Mouse (Mus musculus): ENCODE measurements around the gene Adm. TPM values are rescaled to one million over a fixed set of nuclear protein-coding genes. Genes with fewer than 3 reads are reported as not detected.
A peak's percentile ranks its signal among the peaks of the same experiment; 100 is the strongest.
"Not testable (repeated sequence)": the region's sequence is repeated elsewhere in the genome, so short reads cannot be mapped to it uniquely, and the experiment has no call there.

The Adm gene
- polyA plus RNA-seq (2012; rRNA removed) = 3.2 and 3.3 TPM in 2 replicates

- peak in 1 of 2 experiments; percentile 55 for DNase-seq (ENCODE audit: extremely low spot score in 1 of 2, low spot score in 1 of 2)
Measured at GRCm38 (mm10) chr7:110627486-110628272, at the start of gene Adm. Gene Adm, plus strand, starts transcription at chr7:110627661.

GRCm38 (mm10) chr7:110583705-110584104, 43.8 kb upstream of the Adm start:
- DNase-seq (ENCODE audit: extremely low spot score in 1 of 2, low spot score in 1 of 2) = no peak

DNA sequence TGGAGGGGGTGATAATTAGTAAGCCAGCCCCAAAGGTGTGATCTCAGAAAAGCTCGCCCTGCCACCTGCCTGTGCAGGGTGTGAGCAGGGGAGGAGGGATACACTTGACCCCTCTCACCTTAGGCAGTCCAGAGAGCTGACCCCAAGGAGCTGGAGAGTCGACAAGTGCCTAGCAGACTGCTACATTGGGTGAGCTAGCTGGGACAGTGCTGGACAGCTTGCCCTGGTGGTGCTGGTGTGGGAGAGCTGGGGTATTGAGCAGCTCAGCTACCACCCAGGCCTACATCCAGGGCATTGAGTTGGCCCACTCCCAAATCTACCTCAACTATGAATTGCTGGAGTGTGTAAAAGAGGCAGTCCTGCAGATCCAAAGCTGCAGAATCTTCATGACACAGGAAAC, 43.3 kb upstream of the Adm start:
- DNase-seq (ENCODE audit: extremely low spot score in 1 of 2, low spot score in 1 of 2) = no peak

GRCm38 (mm10) chr7:110585250-110585649, 42.2 kb upstream of the Adm start:
- DNase-seq (ENCODE audit: extremely low spot score in 1 of 2, low spot score in 1 of 2) = no peak

- DNase-seq (ENCODE audit: extremely low spot score in 1 of 2, low spot score in 1 of 2) = no peak
Measured at GRCm38 (mm10) chr7:110587721-110588120, 39.7 kb upstream of the Adm start.

DNA sequence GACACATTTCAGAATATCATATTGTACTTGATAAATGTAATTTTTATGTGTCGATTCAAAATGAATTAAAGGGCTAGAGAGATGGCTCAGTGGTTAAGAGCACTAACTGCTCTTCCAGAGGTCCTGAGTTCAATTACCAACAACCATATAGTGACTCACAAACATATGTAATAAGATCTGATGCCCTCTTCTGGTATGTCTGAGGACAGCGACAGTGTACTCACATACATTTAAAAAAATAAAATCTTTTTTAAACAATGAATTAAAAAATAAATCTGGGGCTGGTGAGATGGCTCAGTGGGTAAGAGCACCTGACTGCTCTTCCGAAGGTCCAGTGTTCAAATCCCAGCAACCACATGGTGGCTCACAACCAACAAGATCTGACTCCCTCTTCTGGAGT, 33.5 kb upstream of the Adm start:
- not testable (repeated sequence) for DNase-seq (ENCODE audit: extremely low spot score in 1 of 2, low spot score in 1 of 2)

GRCm38 (mm10) chr7:110597141-110597540, 30.3 kb upstream of the Adm start:
- no peak for DNase-seq (ENCODE audit: extremely low spot score in 1 of 2, low spot score in 1 of 2)

GRCm38 (mm10) chr7:110605476-110605875, 22.0 kb upstream of the Adm start:
- DNase-seq (ENCODE audit: extremely low spot score in 1 of 2, low spot score in 1 of 2) = no peak

- DNase-seq (ENCODE audit: extremely low spot score in 1 of 2, low spot score in 1 of 2) = no peak
Measured at GRCm38 (mm10) chr7:110606906-110607305, 20.6 kb upstream of the Adm start.

GRCm38 (mm10) chr7:110613381-110614132, 13.9 kb upstream of the Adm start:
- DNase-seq (ENCODE audit: extremely low spot score in 1 of 2, low spot score in 1 of 2) = no peak

GRCm38 (mm10) chr7:110614133-110615063, 13.1 kb upstream of the Adm start, which contains the start of gene Sbf2:
Gene Sbf2, minus strand, starts transcription at chr7:110614922.
- DNase-seq (ENCODE audit: extremely low spot score in 1 of 2, low spot score in 1 of 2) = peak in 1 of 2 experiments; percentile 72

- DNase-seq (ENCODE audit: extremely low spot score in 1 of 2, low spot score in 1 of 2) = peak in 1 of 2 experiments; percentile 61
Measured at GRCm38 (mm10) chr7:110615151-110615631, 12.3 kb upstream of the Adm start.

- no peak for DNase-seq (ENCODE audit: extremely low spot score in 1 of 2, low spot score in 1 of 2)
Measured at GRCm38 (mm10) chr7:110615792-110616191, 11.7 kb upstream of the Adm start.

- DNase-seq (ENCODE audit: extremely low spot score in 1 of 2, low spot score in 1 of 2) = no peak
Measured at GRCm38 (mm10) chr7:110619086-110619611, 8.3 kb upstream of the Adm start.

GRCm38 (mm10) chr7:110624067-110624466, 3.4 kb upstream of the Adm start:
- no peak for DNase-seq (ENCODE audit: extremely low spot score in 1 of 2, low spot score in 1 of 2)

DNA sequence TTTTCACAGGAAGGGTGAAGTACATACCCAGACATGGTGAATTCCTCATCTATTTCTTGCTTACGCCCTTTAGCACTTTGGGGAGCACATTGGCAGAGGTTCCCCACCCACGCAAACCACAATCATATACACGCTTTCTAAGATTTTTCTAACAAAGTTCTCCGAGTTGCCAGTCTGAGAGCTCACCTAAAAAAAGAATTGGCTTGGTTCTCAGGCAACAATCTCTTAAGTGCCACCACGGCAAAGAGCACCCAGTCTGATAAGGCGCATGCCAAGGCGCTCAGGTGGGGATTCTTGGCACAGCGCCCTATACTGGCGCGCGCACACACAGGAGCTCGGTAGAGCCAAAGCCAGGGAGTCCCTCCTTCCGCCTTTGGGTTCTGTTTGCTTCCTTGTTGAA, 2.5 kb upstream of the Adm start:
- no peak for DNase-seq (ENCODE audit: extremely low spot score in 1 of 2, low spot score in 1 of 2)

GRCm38 (mm10) chr7:110625489-110625888, 2.0 kb upstream of the Adm start:
- DNase-seq (ENCODE audit: extremely low spot score in 1 of 2, low spot score in 1 of 2) = no peak

- DNase-seq (ENCODE audit: extremely low spot score in 1 of 2, low spot score in 1 of 2) = no peak
Measured at GRCm38 (mm10) chr7:110626186-110627098, 1.0 kb upstream of the Adm start.

GRCm38 (mm10) chr7:110627099-110627482, 370 bp upstream of the Adm start:
- no peak for DNase-seq (ENCODE audit: extremely low spot score in 1 of 2, low spot score in 1 of 2)

All from frontal cortex, adult 2 months (tissue).